Mouse (Mus musculus) hindbrain, embryonic 16.5 days (tissue): ENCODE results near the gene Hist1h2aa. TPM values are rescaled to one million over a fixed set of nuclear protein-coding genes. Genes with fewer than 3 reads are reported as not detected.

Source experiments
- ATAC-seq: fragments of 200-750 bp; cut with Nextera tagmentation; 2 replicates; pipeline ENCODE4 v1.8.0; 2017; ENCODE audit warnings: moderate TSS enrichment, moderate library complexity
- H3K27ac ChIP-seq: fragments of 300-500 bp; sonication (generic); 2 replicates; pipeline ENCODE4 v1.5.1; 2014; ENCODE audit warnings: low read depth, mild to moderate bottlenecking, control low read depth, low read length, moderate library complexity
- H3K27me3 ChIP-seq: fragments of 300-500 bp; sonication (generic); replicated peaks from 2 replicates; pipeline ENCODE4 v1.6.1; 2014; ENCODE audit warnings: low read length; ENCODE audit not compliant: control insufficient read depth, insufficient read depth
- H3K36me3 ChIP-seq: fragments of 300-500 bp; sonication (generic); 2 replicates; pipeline ENCODE4 v1.6.1; 2014; ENCODE audit warnings: mild to moderate bottlenecking, low read length, moderate library complexity, mixed read lengths; ENCODE audit not compliant: control insufficient read depth, insufficient read depth
- H3K4me1 ChIP-seq: fragments of 300-500 bp; sonication (generic); 2 replicates; pipeline ENCODE4 v1.6.1; 2014; ENCODE audit warnings: low read depth, low read length; ENCODE audit not compliant: control insufficient read depth, insufficient read depth
- H3K4me2 ChIP-seq: fragments of 300-500 bp; sonication (generic); 2 replicates; pipeline ENCODE4 v1.6.1; 2014; ENCODE audit warnings: mild to moderate bottlenecking, low read length, control low read depth, moderate library complexity
- H3K4me3 ChIP-seq: fragments of 300-500 bp; sonication (generic); 2 replicates; pipeline ENCODE4 v1.5.1; 2014; ENCODE audit warnings: mild to moderate bottlenecking, low read length, control low read depth, moderate library complexity
- H3K9ac ChIP-seq: fragments of 300-500 bp; sonication (generic); 2 replicates; pipeline ENCODE4 v1.6.1; 2014; ENCODE audit warnings: low read depth, mild to moderate bottlenecking, control low read depth, low read length, moderate library complexity
- H3K9me3 ChIP-seq: fragments of 300-500 bp; sonication (generic); 2 replicates; pipeline ENCODE4 v1.6.1; 2014; ENCODE audit warnings: mild to moderate bottlenecking, low read length, moderate library complexity; ENCODE audit not compliant: control insufficient read depth
- WGBS: fragments of 180-500 bp; shearing (Covaris S2); extraction: QIAGEN DNeasy Blood & Tissue Kit; methylation state at CpG from one replicate; pipeline ENCODE4 v1.1.7; 2014; 5-methylcytosine and 5-hydroxymethylcytosine counted together
- polyA plus RNA-seq: library from polyadenylated mRNA; unstranded; fragments of >200 nt; fragmentation: Nextera tagmentation; extraction: Ambion mirVana; gene quantifications from 2 replicates; pipeline ENCODE4 v1.2.1, GENCODE M21; 2015

Gene Hist1h2aa
- polyA plus RNA-seq, 1 experiment from 2014 or later = not detected

DNA sequence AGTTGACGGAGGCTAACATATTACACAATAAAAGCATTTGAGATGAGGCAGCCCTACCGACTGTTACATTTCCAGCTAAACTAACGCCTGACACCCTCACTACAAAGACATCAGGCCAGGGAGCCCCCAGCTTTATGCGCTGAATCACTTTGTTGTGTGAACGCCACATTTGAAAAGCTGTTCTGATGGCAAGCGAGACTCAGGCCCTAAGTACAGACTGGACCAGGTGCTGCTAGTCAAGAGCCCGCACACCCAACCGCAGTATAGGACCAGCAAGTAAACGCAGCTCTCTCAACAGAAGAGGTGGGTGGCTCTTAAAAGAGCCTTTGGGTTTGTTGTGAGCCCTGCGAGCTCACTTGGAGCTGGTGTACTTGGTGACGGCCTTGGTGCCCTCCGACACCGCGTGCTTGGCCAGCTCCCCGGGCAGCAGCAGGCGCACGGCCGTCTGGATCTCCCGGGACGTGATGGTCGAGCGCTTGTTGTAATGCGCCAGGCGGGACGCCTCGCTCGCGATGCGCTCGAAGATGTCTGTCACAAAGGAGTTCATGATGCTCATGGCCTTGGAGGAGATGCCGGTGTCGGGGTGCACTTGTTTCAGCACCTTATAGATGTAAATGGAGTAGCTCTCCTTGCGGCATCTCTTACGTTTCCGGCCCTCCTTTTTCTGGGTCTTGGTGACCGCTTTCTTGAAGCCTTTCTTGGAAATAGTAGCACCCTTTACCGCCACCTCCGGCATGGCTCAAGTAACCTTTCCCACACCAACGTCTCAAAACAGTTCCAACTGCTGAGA is 646 bp upstream of the Hist1h2aa start, which contains the start of gene Hist1h2ba:
Gene Hist1h2ba, minus strand, starts transcription at position 736 of the 790 bp plus-strand sequence.
- no peak for ATAC-seq
- Histone ChIP-seq H3K4me3 (no peak within 1 kb of the TSS), H3K27ac (no peak within 1 kb of the TSS), H3K27me3 (no peaks in the 10 kb centered on the region), H3K36me3 (no peaks in the 10 kb centered on the region), H3K9me3 (no peaks in the 10 kb centered on the region; the same call in 1 of the 2 replicates), H3K9ac (no peak within 1 kb of the TSS), H3K4me2 (no peak within 1 kb of the TSS), H3K4me1 (no peaks in the 10 kb centered on the region; the same call in 1 of the 2 replicates)
- WGBS = 96% methylated on average over 33 of the region's 39 CpGs

DNA sequence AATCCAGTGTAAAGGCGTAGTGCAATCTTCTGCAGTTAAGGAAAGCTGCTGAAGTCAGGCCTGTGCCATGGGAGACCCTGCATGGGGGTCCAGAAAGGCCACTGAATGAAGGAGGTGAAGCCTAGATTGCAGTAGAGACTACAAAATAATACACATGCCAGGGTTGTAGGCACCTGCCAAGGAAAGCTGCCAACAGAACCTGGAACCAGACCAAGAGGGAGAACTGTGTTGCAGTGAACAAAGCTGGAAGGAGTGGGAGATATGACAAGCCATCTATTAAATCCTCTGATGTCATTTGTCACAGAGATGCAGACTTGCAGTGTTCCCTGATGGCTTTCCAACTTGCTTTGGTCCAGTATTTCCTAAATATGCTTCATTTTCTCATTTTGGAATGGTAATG is 4.4 kb downstream of the Hist1h2aa start:
- 0 out of 2 replicates have a peak, but pooled peaks have one; percentile 30 for ATAC-seq
- H3K27me3 ChIP-seq = no peaks in the 10 kb centered on the region
- 87% methylated on average over 1 of the region's 1 CpGs for WGBS
- no peak overlapping the region for H3K9ac ChIP-seq
- H3K27ac ChIP-seq = no peak overlapping the region
- H3K4me1 ChIP-seq = no peaks in the 10 kb centered on the region; the same call in 1 of the 2 replicates
- H3K4me2 ChIP-seq = no peak overlapping the region
- H3K36me3 ChIP-seq = no peaks in the 10 kb centered on the region
- H3K9me3 ChIP-seq = no peaks in the 10 kb centered on the region; the same call in 1 of the 2 replicates
- H3K4me3 ChIP-seq = no peak overlapping the region

DNA sequence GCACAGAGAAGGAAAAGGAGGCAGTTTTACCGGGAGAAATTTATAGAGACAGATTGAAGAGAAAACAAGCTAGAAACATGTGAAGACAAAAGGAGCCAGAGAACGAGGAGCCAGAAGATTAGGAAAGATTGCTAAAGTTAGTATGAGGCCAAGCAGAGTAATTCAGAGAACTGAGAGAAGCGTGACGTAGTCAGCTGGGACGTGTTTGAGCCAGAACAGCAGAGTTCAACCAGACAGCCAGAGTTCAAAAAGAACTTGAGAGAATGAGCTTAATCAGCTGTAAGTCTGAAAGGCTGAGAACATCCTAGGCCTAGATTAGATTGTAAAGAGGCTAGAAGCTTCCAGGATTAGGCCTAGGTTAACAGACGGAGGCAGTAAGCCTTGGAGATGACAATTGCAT is 6.0 kb downstream of the Hist1h2aa start:
- Histone ChIP-seq H3K27me3 (no peaks in the 10 kb centered on the region), H3K4me2 (no peak overlapping the region), H3K4me1 (no peaks in the 10 kb centered on the region; the same call in 1 of the 2 replicates), H3K27ac (no peak overlapping the region), H3K9ac (no peak overlapping the region), H3K9me3 (no peaks in the 10 kb centered on the region), H3K4me3 (no peak overlapping the region), H3K36me3 (no peaks in the 10 kb centered on the region)
- WGBS = 55% methylated on average over 6 of the region's 6 CpGs
- ATAC-seq = no peak

DNA sequence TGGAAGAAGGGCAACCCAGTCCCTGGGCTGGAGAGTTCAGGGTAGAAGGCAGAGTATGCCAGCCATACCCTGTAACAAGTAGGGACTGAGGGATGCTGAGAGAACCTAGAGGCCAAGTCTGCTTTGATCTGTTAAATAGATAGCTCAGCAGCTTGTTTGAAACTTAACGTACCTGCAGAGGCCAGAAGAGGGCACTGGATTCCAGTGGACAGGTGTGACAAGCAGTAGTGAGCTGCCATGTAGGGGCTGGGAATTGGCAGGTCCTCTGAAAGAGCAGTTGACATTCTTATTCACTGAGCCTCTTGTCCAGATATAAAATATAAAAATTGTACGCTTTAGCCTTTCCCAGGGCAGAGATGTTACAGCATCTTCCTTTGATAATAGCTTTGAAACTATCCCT is 8.6 kb downstream of the Hist1h2aa start:
- 49% methylated on average over 2 of the region's 2 CpGs for WGBS
- no peak for ATAC-seq
- H3K4me2 ChIP-seq = no peak overlapping the region
- no peak overlapping the region for H3K27ac ChIP-seq
- no peak overlapping the region for H3K4me3 ChIP-seq
- no peaks in the 10 kb centered on the region for H3K9me3 ChIP-seq
- no peak overlapping the region for H3K9ac ChIP-seq
- no peaks in the 10 kb centered on the region for H3K27me3 ChIP-seq
- no peaks in the 10 kb centered on the region for H3K36me3 ChIP-seq
- H3K4me1 ChIP-seq = no peaks in the 10 kb centered on the region; the same call in 1 of the 2 replicates

DNA sequence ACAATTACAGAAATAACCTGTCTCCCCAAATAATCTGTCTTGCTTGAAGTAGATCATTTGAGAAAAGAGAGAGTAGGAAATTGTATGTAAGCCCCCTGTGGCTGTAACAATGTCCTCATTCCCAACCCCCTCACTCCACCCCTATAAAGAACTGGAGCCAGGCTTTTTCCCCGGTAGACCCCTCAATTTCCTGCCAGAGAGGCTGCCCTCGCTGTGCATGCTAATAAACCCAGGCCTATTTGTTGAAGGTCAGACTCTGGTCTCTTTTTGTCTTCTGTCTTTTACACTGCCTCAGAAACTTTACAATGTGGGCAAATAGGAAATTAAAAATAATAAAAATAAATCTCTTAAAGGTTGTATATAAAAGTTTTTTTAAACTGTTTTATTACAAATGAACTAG is 12.0 kb downstream of the Hist1h2aa start:
- Histone ChIP-seq H3K4me3 (no peak overlapping the region), H3K9ac (no peak overlapping the region), H3K4me2 (no peak overlapping the region), H3K36me3 (no peaks in the 10 kb centered on the region), H3K9me3 (no peaks in the 10 kb centered on the region), H3K27ac (no peak overlapping the region), H3K27me3 (no peaks in the 10 kb centered on the region), H3K4me1 (no peaks in the 10 kb centered on the region; the same call in 1 of the 2 replicates)
- 24% methylated on average over 2 of the region's 2 CpGs for WGBS
- ATAC-seq = no peak

DNA sequence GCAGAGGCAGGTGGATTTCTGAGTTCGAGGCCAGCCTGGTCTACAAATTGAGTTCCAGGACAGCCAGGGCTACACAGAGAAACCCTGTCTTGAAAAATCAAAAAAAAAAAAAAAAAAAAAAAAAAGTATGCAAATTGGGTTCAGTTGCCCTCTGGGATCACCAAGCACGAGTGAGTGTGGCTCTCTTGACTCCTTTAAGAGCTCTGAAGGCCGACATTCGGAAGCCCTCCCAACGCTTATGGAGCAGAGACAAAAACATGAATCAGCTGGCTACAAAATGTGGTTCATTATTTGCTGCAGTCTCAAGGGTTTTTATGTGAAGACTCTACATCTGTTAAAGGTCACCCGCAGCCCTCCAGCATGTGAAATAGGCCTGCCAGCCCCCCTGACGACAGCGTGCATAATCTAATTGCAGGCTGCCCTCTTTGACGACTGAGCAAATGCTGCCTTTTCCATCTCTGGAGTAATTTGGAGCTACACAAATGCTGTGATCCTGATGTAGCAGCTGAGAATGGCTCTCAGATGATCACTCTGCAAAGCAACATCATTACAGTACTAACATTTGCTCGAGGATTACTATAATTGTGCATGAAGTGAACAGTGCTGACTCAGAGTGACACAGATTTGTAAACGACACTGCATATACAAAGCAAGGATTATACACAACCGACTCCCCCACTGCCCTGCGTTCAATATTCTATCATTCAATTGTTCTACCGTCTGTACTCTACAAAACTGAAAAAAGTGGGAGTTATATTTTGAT is 15.4 kb downstream of the Hist1h2aa start:
- no peak overlapping the region for H3K4me3 ChIP-seq

DNA sequence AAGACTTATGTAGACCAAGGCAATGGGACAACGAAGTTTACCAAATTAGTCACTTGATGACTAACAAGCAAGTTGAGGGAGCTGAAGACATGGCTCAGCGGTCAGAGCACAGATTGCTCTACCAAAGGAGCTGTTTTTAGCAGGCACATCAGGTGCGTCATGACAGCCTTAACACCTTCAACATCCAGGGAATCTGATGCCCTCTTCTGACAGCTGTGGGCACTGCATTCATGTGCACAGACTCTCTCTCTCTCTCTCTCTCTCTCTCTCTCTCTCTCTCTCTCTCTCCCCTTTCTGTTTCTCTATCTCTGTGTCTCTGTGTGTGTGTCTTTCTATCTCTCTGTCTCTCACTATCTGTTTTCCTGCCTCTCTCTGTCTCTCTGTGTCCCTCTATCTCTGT is 16.7 kb downstream of the Hist1h2aa start:
- Histone ChIP-seq H3K27ac (no peak overlapping the region), H3K9ac (no peak overlapping the region), H3K9me3 (no peaks in the 10 kb centered on the region), H3K4me2 (no peak overlapping the region), H3K4me3 (no peak overlapping the region), H3K27me3 (no peaks in the 10 kb centered on the region), H3K4me1 (no peaks in the 10 kb centered on the region; the same call in 1 of the 2 replicates), H3K36me3 (no peaks in the 10 kb centered on the region)
- ATAC-seq = no peak
- WGBS = 75% methylated on average over 3 of the region's 3 CpGs

More for the DNA sequence above, 15.4 kb downstream of the Hist1h2aa start:
- ATAC-seq = peak; percentile 90
- no peaks in the 10 kb centered on the region for H3K27me3 ChIP-seq
- no peak overlapping the region for H3K4me2 ChIP-seq
- H3K9ac ChIP-seq = no peak overlapping the region
- H3K27ac ChIP-seq = no peak overlapping the region
- no peaks in the 10 kb centered on the region for H3K36me3 ChIP-seq
- WGBS = 32% methylated on average over 14 of the region's 14 CpGs
- H3K4me1 ChIP-seq = no peaks in the 10 kb centered on the region; the same call in 1 of the 2 replicates
- H3K9me3 ChIP-seq = no peaks in the 10 kb centered on the region

DNA sequence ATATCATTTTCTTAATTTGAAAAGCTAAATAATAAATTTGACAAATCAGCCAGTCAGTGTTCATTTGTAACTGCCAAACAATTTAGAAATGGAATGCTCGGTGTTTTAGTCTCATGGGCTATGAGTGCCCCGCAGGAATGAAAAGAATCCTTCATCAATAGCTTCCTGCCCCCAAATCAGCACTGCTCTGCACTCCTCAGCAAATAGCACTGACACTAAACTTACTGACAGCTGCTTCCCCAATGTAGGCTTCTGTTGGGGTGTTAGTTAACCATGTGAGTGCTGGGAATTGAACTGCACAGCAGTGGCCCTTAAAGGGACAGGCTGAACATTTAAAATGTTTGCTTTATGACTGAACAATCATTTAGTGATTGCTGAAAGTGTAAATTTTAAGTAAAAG is 25.5 kb downstream of the Hist1h2aa start:
- Histone ChIP-seq H3K4me1 (no peaks in the 10 kb centered on the region), H3K9me3 (no peaks in the 10 kb centered on the region), H3K9ac (no peak overlapping the region), H3K4me3 (no peak overlapping the region), H3K36me3 (no peaks in the 10 kb centered on the region), H3K27me3 (no peaks in the 10 kb centered on the region), H3K27ac (no peak overlapping the region), H3K4me2 (no peak overlapping the region)
- WGBS = 22% methylated on average over 2 of the region's 2 CpGs
- ATAC-seq = no peak

DNA sequence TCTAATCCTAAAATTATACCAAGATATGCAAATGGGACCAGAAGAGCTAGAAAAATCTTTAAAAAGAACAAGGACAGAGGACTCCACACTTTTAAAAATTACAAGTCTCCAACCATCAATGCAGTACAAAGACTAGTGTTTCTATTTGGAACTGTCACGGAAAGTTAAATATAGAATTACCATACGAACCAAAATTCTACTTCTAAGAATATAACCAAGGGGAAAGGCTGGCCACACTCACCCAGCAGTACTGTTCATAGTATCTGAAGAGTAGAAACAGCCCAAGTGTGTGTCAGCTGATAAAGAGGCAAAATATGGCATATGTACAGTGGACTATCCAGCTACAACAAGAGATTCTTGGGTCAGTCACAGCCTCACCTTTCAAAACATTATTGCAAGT is 30.6 kb downstream of the Hist1h2aa start:
- no peaks in the 10 kb centered on the region for H3K9me3 ChIP-seq
- no peak overlapping the region for H3K9ac ChIP-seq
- no peaks in the 10 kb centered on the region for H3K36me3 ChIP-seq
- no peak for ATAC-seq
- H3K27me3 ChIP-seq = no peaks in the 10 kb centered on the region
- no peak overlapping the region for H3K4me3 ChIP-seq
- no peak overlapping the region for H3K4me2 ChIP-seq
- WGBS = 80% methylated on average over 2 of the region's 2 CpGs
- no peaks in the 10 kb centered on the region for H3K4me1 ChIP-seq
- H3K27ac ChIP-seq = no peak overlapping the region
